Mouse (Mus musculus) embryonic fibroblast, embryonic 13.5 days (primary cell): ENCODE data around the gene Cnpy2.

Experiments used
- CTCF ChIP-seq: IDR thresholded peaks from 2 replicates; pipeline ENCODE4 v1.5.1; 2011; ENCODE audit warnings: mild to moderate bottlenecking, control low read depth, low read length, moderate library complexity, borderline replicate concordance; ENCODE audit not compliant: insufficient read depth
- POLR2A ChIP-seq: IDR thresholded peaks from 2 replicates; pipeline ENCODE4 v1.6.1; 2011; ENCODE audit warnings: low read depth, mild to moderate bottlenecking, control low read depth, low read length, moderate library complexity

GRCm38 (mm10) chr10:128298243-128298642 lies 24.0 kb upstream of the Cnpy2 start:
- TF ChIP-seq CTCF (no peak), POLR2A (no peak)
